Mouse (Mus musculus): ENCODE results near the gene Efcab11. TPM values are rescaled to one million over a fixed set of nuclear protein-coding genes. Genes with fewer than 3 reads are reported as not detected.

Gene Efcab11
- total RNA-seq, 1 experiment: 2.9 TPM

DNA sequence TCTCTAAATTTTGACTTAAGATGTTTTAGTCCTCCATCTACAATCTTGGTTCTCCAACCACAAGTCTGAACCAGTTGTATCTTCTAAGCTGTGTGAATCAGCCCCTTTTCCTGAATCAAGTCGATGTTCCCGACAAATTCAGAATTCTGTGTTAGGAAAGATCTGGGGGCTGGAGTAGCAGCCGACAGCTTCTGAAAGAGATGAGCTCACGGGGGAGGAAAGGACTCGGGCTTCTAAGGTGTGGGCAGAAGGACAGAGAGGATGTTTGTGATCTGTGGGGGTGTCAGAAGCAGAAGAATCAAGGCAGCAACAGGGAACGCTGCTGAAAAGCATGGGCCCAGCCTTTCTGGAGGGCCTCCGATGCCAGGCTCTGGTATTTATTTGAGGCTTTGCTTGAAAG is 44.1 kb upstream of the Efcab11 start:
- Histone ChIP-seq H3K9ac (ENCODE audit: insufficient read depth, low read depth, low read length, poor library complexity, severe bottlenecking) (no peak overlapping the region), H3K9me3 (ENCODE audit: control insufficient read depth, insufficient read depth, low read depth, low read length) (no peaks in the 10 kb centered on the region), H3K4me3 (ENCODE audit: insufficient read depth in 1 of 2, low read depth in 1 of 2, low read length in 2 of 2, poor library complexity in 1 of 2, severe bottlenecking in 1 of 2) (no peak overlapping the region), H3K27ac (ENCODE audit: insufficient read depth, low read depth, low read length, poor library complexity, severe bottlenecking) (no peak overlapping the region), H3K4me1 (ENCODE audit: control insufficient read depth in 2 of 2, insufficient read depth in 2 of 2, low read length in 2 of 2, poor library complexity in 1 of 2) (0 out of 4 replicates have a peak, but pooled peaks cover 0 to 3% of the 10 kb centered on the region in 2 experiments), H3K36me3 (ENCODE audit: control insufficient read depth, insufficient read depth, low read length, poor library complexity, severe bottlenecking) (peaks cover 13% of the 10 kb centered on the region; the same call in 1 of the 2 replicates)
- DNase-seq (ENCODE audit: low read depth, low spot score): no peak
- TF ChIP-seq MAFK (IDR thresholded peaks at IDR 0.05; ENCODE audit: insufficient read depth, low read depth, low read length) (no peak), CHD2 (IDR thresholded peaks at IDR 0.05; ENCODE audit: low read depth, low read length) (no peak), ZNF384 (IDR thresholded peaks at IDR 0.05; ENCODE audit: low read depth, low read length) (no peak), ZC3H11A (IDR thresholded peaks at IDR 0.05; ENCODE audit: borderline replicate concordance, low read depth, low read length) (no peak), HCFC1 (IDR thresholded peaks at IDR 0.05; ENCODE audit: borderline replicate concordance, insufficient read depth, low read length) (no peak)
- in situ Hi-C loops (cut with MboI; ENCODE audit: low sequenced_read_pairs in 2 of 2, unreplicated experiment in 2 of 2): no loop called here

GRCm38 (mm10) chr12:99923703-99924102 is 39.5 kb upstream of the Efcab11 start:
- Histone ChIP-seq H3K9me3 (ENCODE audit: control insufficient read depth, insufficient read depth, low read depth, low read length) (no peaks in the 10 kb centered on the region), H3K36me3 (ENCODE audit: control insufficient read depth, insufficient read depth, low read length, poor library complexity, severe bottlenecking) (peaks cover 6% of the 10 kb centered on the region; the same call in 1 of the 2 replicates), H3K9ac (ENCODE audit: insufficient read depth, low read depth, low read length, poor library complexity, severe bottlenecking) (no peak overlapping the region), H3K4me3 (ENCODE audit: insufficient read depth in 1 of 2, low read depth in 1 of 2, low read length in 2 of 2, poor library complexity in 1 of 2, severe bottlenecking in 1 of 2) (no peak overlapping the region), H3K27ac (ENCODE audit: insufficient read depth, low read depth, low read length, poor library complexity, severe bottlenecking) (no peak overlapping the region), H3K4me1 (ENCODE audit: control insufficient read depth in 2 of 2, insufficient read depth in 2 of 2, low read length in 2 of 2, poor library complexity in 1 of 2) (0 out of 4 replicates have a peak, but pooled peaks cover 0 to 3% of the 10 kb centered on the region in 2 experiments)
- in situ Hi-C loops (cut with MboI; ENCODE audit: low sequenced_read_pairs in 2 of 2, unreplicated experiment in 2 of 2): no loop called here
- TF ChIP-seq MAFK (IDR thresholded peaks at IDR 0.05; ENCODE audit: insufficient read depth, low read depth, low read length): no peak
- TF ChIP-seq ZC3H11A (IDR thresholded peaks at IDR 0.05; ENCODE audit: borderline replicate concordance, low read depth, low read length): no peak
- no peak for TF ChIP-seq CHD2 (IDR thresholded peaks at IDR 0.05; ENCODE audit: low read depth, low read length)
- DNase-seq (ENCODE audit: low read depth, low spot score): no peak

DNA sequence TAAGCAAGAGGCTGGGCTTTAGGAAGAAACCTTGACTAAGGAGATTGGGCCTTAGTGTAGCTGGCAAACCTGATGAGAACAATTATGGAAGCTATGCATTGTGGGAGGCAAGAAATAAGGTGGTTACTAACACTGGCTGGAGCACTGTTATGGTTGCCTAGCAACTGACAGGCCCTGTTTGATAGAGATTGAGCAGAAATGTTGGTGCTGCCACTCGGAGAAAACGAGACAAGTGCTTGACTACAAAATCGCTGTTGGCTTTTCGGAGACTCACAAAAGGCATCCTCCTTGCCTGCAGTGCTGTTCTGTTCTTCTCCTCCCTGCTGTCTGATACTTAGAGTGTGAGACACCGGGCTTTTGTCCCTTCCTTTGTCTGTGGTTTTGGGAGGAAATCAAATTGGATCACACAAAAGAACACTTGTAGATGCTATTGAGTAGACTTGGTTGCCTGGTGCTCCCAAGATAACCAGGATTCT is 38.9 kb upstream of the Efcab11 start:
- no peak overlapping the region for H3K27ac ChIP-seq (ENCODE audit: insufficient read depth, low read depth, low read length, poor library complexity, severe bottlenecking)
- no peak overlapping the region for H3K9ac ChIP-seq (ENCODE audit: insufficient read depth, low read depth, low read length, poor library complexity, severe bottlenecking)
- H3K9me3 ChIP-seq (ENCODE audit: control insufficient read depth, insufficient read depth, low read depth, low read length): no peaks in the 10 kb centered on the region
- 0 out of 4 replicates have a peak, but pooled peaks cover 0 to 3% of the 10 kb centered on the region in 2 experiments for H3K4me1 ChIP-seq (ENCODE audit: control insufficient read depth in 2 of 2, insufficient read depth in 2 of 2, low read length in 2 of 2, poor library complexity in 1 of 2)
- H3K36me3 ChIP-seq (ENCODE audit: control insufficient read depth, insufficient read depth, low read length, poor library complexity, severe bottlenecking): peaks cover 8% of the 10 kb centered on the region; the same call in 1 of the 2 replicates
- DNase-seq (ENCODE audit: low read depth, low spot score): no peak
- no peak overlapping the region for H3K4me3 ChIP-seq (ENCODE audit: insufficient read depth in 1 of 2, low read depth in 1 of 2, low read length in 2 of 2, poor library complexity in 1 of 2, severe bottlenecking in 1 of 2)
- TF ChIP-seq ZNF384 (IDR thresholded peaks at IDR 0.05; ENCODE audit: low read depth, low read length) (no peak), HCFC1 (IDR thresholded peaks at IDR 0.05; ENCODE audit: borderline replicate concordance, insufficient read depth, low read length) (no peak), MAFK (IDR thresholded peaks at IDR 0.05; ENCODE audit: insufficient read depth, low read depth, low read length) (no peak), ZC3H11A (IDR thresholded peaks at IDR 0.05; ENCODE audit: borderline replicate concordance, low read depth, low read length) (no peak), CHD2 (IDR thresholded peaks at IDR 0.05; ENCODE audit: low read depth, low read length) (no peak)
- in situ Hi-C loops (cut with MboI; ENCODE audit: low sequenced_read_pairs in 2 of 2, unreplicated experiment in 2 of 2): no loop called here

GRCm38 (mm10) chr12:99921045-99921444 is 36.8 kb upstream of the Efcab11 start:
- Histone ChIP-seq H3K27ac (ENCODE audit: insufficient read depth, low read depth, low read length, poor library complexity, severe bottlenecking) (no peak overlapping the region), H3K9me3 (ENCODE audit: control insufficient read depth, insufficient read depth, low read depth, low read length) (no peaks in the 10 kb centered on the region), H3K4me1 (ENCODE audit: control insufficient read depth in 2 of 2, insufficient read depth in 2 of 2, low read length in 2 of 2, poor library complexity in 1 of 2) (0 out of 4 replicates have a peak, but pooled peaks cover 0 to 3% of the 10 kb centered on the region in 2 experiments), H3K9ac (ENCODE audit: insufficient read depth, low read depth, low read length, poor library complexity, severe bottlenecking) (no peak overlapping the region), H3K4me3 (ENCODE audit: insufficient read depth in 1 of 2, low read depth in 1 of 2, low read length in 2 of 2, poor library complexity in 1 of 2, severe bottlenecking in 1 of 2) (no peak overlapping the region), H3K36me3 (ENCODE audit: control insufficient read depth, insufficient read depth, low read length, poor library complexity, severe bottlenecking) (peaks cover 12% of the 10 kb centered on the region; the same call in 1 of the 2 replicates)
- no peak for TF ChIP-seq ZC3H11A (IDR thresholded peaks at IDR 0.05; ENCODE audit: borderline replicate concordance, low read depth, low read length)
- DNase-seq (ENCODE audit: low read depth, low spot score): no peak
- in situ Hi-C loops (cut with MboI; ENCODE audit: low sequenced_read_pairs in 2 of 2, unreplicated experiment in 2 of 2): no loop called here

DNA sequence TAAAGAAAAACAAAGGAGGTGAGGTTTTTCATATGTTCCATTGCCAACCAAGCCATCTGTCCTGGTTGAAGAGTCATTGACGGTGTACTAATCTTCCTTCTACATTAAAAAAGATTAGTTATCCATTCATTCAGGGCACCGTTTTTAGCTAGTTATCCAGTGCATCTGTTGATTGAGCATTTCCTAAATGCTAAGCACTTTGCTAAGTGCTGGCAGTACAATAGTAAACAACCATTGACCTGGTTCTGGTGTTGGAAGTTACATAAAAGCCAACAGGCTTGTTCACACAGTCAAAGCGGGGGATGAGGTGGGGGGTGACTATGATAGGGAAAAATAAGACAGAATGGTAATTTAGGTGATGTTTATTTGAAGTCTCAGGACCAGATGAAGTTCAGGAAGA is 35.4 kb upstream of the Efcab11 start:
- TF ChIP-seq HCFC1 (IDR thresholded peaks at IDR 0.05; ENCODE audit: borderline replicate concordance, insufficient read depth, low read length): no peak
- TF ChIP-seq CHD2 (IDR thresholded peaks at IDR 0.05; ENCODE audit: low read depth, low read length): no peak
- no peak for TF ChIP-seq ZC3H11A (IDR thresholded peaks at IDR 0.05; ENCODE audit: borderline replicate concordance, low read depth, low read length)
- no peak for TF ChIP-seq ZNF384 (IDR thresholded peaks at IDR 0.05; ENCODE audit: low read depth, low read length)
- no peak for TF ChIP-seq MAFK (IDR thresholded peaks at IDR 0.05; ENCODE audit: insufficient read depth, low read depth, low read length)
- Histone ChIP-seq H3K9ac (ENCODE audit: insufficient read depth, low read depth, low read length, poor library complexity, severe bottlenecking) (no peak overlapping the region), H3K4me3 (ENCODE audit: insufficient read depth in 1 of 2, low read depth in 1 of 2, low read length in 2 of 2, poor library complexity in 1 of 2, severe bottlenecking in 1 of 2) (no peak overlapping the region), H3K36me3 (ENCODE audit: control insufficient read depth, insufficient read depth, low read length, poor library complexity, severe bottlenecking) (peaks cover 17% of the 10 kb centered on the region), H3K4me1 (ENCODE audit: control insufficient read depth in 2 of 2, insufficient read depth in 2 of 2, low read length in 2 of 2, poor library complexity in 1 of 2) (0 out of 4 replicates have a peak, but pooled peaks cover 0 to 3% of the 10 kb centered on the region in 2 experiments), H3K9me3 (ENCODE audit: control insufficient read depth, insufficient read depth, low read depth, low read length) (no peaks in the 10 kb centered on the region), H3K27ac (ENCODE audit: insufficient read depth, low read depth, low read length, poor library complexity, severe bottlenecking) (no peak overlapping the region)
- DNase-seq (ENCODE audit: low read depth, low spot score): no peak
- in situ Hi-C loops (cut with MboI; ENCODE audit: low sequenced_read_pairs in 2 of 2, unreplicated experiment in 2 of 2): no loop called here
